Mouse (Mus musculus) cerebellum, postnatal 10 days (tissue): Measurements from ENCODE around the gene Atp1b1.

Source experiments
- DNase-seq, 2 experiments: peaks; one replicate each; pipeline ENCODE4 v3.0.0; 2021; ENCODE audit warnings: mixed read lengths in 2 of 2

Atp1b1 gene

GRCm38 (mm10) chr1:164436749-164437148 lies 21.4 kb downstream of the Atp1b1 start:
- no peak for DNase-seq

- DNase-seq, result no peak
These were observed 24.1 kb downstream of the Atp1b1 start for GRCm38 (mm10) chr1:164434049-164434448.

GRCm38 (mm10) chr1:164432649-164433048 lies 25.5 kb downstream of the Atp1b1 start:
- DNase-seq, result no peak

GRCm38 (mm10) chr1:164428644-164429043 lies 29.5 kb downstream of the Atp1b1 start:
- DNase-seq, result no peak

GRCm38 (mm10) chr1:164427777-164428176 lies 30.4 kb downstream of the Atp1b1 start:
- DNase-seq, result no peak

GRCm38 (mm10) chr1:164426227-164426626 lies 31.9 kb downstream of the Atp1b1 start:
- no peak for DNase-seq

GRCm38 (mm10) chr1:164420623-164421354 lies 37.4 kb downstream of the Atp1b1 start:
- DNase-seq, result no peak

GRCm38 (mm10) chr1:164419401-164419800 lies 38.8 kb downstream of the Atp1b1 start:
- DNase-seq, result no peak

- no peak for DNase-seq
These were observed 39.8 kb downstream of the Atp1b1 start for GRCm38 (mm10) chr1:164418320-164418719.

- no peak for DNase-seq
These were observed 40.6 kb downstream of the Atp1b1 start for GRCm38 (mm10) chr1:164417604-164418003.

- DNase-seq, result no peak
These were observed 41.3 kb downstream of the Atp1b1 start for GRCm38 (mm10) chr1:164416692-164417394.

GRCm38 (mm10) chr1:164415347-164415751 lies 42.8 kb downstream of the Atp1b1 start:
- DNase-seq, result no peak

GRCm38 (mm10) chr1:164413608-164414007 lies 44.5 kb downstream of the Atp1b1 start:
- no peak for DNase-seq

- DNase-seq, result no peak
These were observed 45.2 kb downstream of the Atp1b1 start for GRCm38 (mm10) chr1:164412906-164413305.

- no peak for DNase-seq
These were observed 46.8 kb downstream of the Atp1b1 start for GRCm38 (mm10) chr1:164411306-164411705.

GRCm38 (mm10) chr1:164408655-164409054 lies 49.5 kb downstream of the Atp1b1 start:
- DNase-seq, result no peak

- DNase-seq, result no peak
These were observed 51.6 kb downstream of the Atp1b1 start for GRCm38 (mm10) chr1:164406506-164406905.

- DNase-seq, result no peak
These were observed 52.8 kb downstream of the Atp1b1 start for GRCm38 (mm10) chr1:164405385-164405802.

- no peak for DNase-seq
These were observed 58.6 kb downstream of the Atp1b1 start for GRCm38 (mm10) chr1:164399578-164399977.

- DNase-seq, result no peak
These were observed 60.5 kb downstream of the Atp1b1 start for GRCm38 (mm10) chr1:164397672-164398071.

GRCm38 (mm10) chr1:164395131-164395780 lies 62.9 kb downstream of the Atp1b1 start:
- DNase-seq, result no peak

- DNase-seq, result peak; percentile 11 to 31
These were observed 66.0 kb downstream of the Atp1b1 start for GRCm38 (mm10) chr1:164392176-164392575.

GRCm38 (mm10) chr1:164389743-164390142 lies 68.4 kb downstream of the Atp1b1 start:
- no peak for DNase-seq
